In the genomic region with DNA sequence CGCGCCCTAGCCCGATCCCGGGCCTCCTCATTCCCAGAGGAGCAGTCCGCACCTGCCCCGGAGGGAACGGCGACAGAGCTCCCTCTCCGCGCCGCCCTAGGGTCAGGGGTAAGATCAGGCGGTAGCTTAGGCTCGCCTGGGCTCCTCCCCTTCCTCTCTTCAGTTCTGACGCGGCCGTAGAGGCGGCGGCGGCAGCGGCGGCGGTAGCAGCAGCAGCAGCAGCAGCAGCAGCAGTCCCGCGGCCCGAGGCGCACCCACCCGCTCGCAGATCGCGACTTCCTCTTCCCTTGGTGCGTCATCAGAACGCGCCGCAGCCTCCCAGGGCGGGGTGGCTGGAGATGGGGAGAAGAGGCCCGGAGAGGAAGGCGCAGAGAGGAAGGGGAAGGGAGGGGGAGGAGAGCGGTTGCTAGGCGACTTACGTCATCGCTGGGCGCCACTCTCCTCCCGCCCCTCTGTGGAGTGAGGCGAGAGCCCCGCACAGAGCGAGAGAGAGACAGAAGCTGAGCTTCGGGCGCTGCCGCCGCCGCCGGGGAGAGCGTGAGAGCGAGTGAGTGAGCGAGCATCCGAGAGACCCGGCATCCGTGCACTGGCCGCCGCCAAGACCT, we compare ENCODE assay signal across 8 mouse cellular contexts. TPM values are rescaled to one million over a fixed set of nuclear protein-coding genes. Genes with fewer than 3 reads are reported as not detected.
A peak's percentile ranks its signal among the peaks of the same experiment; 100 is the strongest.
DNase-seq lines count a peak whose midpoint lies in the region; ATAC-seq and TF ChIP-seq lines count a peak whose summit lies in the region.

No protein-coding gene starts in this region.

- no peaks in the 10 kb centered on the region for H3K27me3 ChIP-seq in forebrain, embryonic 10.5 days (ENCODE audit: poor library complexity, severe bottlenecking)
- H3K27me3 ChIP-seq in heart, embryonic 15.5 days: no peaks in the 10 kb centered on the region
- no peaks in the 10 kb centered on the region for H3K27me3 ChIP-seq in liver, embryonic 14.5 days (ENCODE audit: control insufficient read depth, insufficient read depth, low read length)
- H3K27me3 ChIP-seq in neural tube, embryonic 11.5 days (ENCODE audit: control insufficient read depth, insufficient read depth, low read length): no peaks in the 10 kb centered on the region
- no peaks in the 10 kb centered on the region for H3K27me3 ChIP-seq in stomach, postnatal 0 days (ENCODE audit: control insufficient read depth, insufficient read depth, low read length)

- TF ChIP-seq EP300 in liver, embryonic 14.5 days (IDR thresholded peaks at IDR 0.05; ENCODE audit: low read depth): peak; percentile 0; the same call in 1 of the 2 replicates
- no peak for TF ChIP-seq EP300 in stomach, postnatal 0 days (optimal IDR thresholded peaks at IDR 0.05)

- H3K4me2 ChIP-seq in heart, embryonic 15.5 days: peak overlapping the region; percentile 97
- H3K4me2 ChIP-seq in liver, embryonic 14.5 days (ENCODE audit: low read depth): peak overlapping the region; percentile 89
- peak overlapping the region; percentile 100 for H3K4me2 ChIP-seq in neural tube, embryonic 11.5 days (ENCODE audit: low read depth)
- H3K4me2 ChIP-seq in stomach, postnatal 0 days (replicated peaks; ENCODE audit: low read depth): peak overlapping the region; percentile 99

- H3K4me1 ChIP-seq in forebrain, embryonic 10.5 days: peaks cover 37% of the 10 kb centered on the region
- peaks cover 25% of the 10 kb centered on the region for H3K4me1 ChIP-seq in heart, embryonic 15.5 days (replicated peaks)
- peaks cover 11 to 20% of the 10 kb centered on the region in 2 experiments for H3K4me1 ChIP-seq in liver, embryonic 14.5 days (replicated peaks; ENCODE audit: control insufficient read depth in 2 of 2, insufficient read depth in 2 of 2, low read length in 1 of 2)
- H3K4me1 ChIP-seq in neural tube, embryonic 11.5 days (ENCODE audit: control insufficient read depth, insufficient read depth, low read length): peaks cover 10% of the 10 kb centered on the region
- no peaks in the 10 kb centered on the region for H3K4me1 ChIP-seq in stomach, postnatal 0 days (replicated peaks; ENCODE audit: control insufficient read depth, insufficient read depth)

- peak overlapping the region; percentile 98 for H3K4me3 ChIP-seq in forebrain, embryonic 10.5 days
- H3K4me3 ChIP-seq in heart, embryonic 15.5 days: peak overlapping the region; percentile 98
- H3K4me3 ChIP-seq in liver, embryonic 14.5 days (ENCODE audit: insufficient read depth in 1 of 2, low read depth in 2 of 2, low read length in 2 of 2): peak overlapping the region; percentile 91 to 96
- peak overlapping the region; percentile 98 for H3K4me3 ChIP-seq in neural tube, embryonic 11.5 days (ENCODE audit: low read depth, low read length)
- peak overlapping the region; percentile 98 for H3K4me3 ChIP-seq in stomach, postnatal 0 days (ENCODE audit: low read depth, low read length)

- ATAC-seq in heart, embryonic 15.5 days (replicated peaks; ENCODE audit: insufficient number of reproducible peaks, insufficient read depth, low FRiP score, low read depth): peak; percentile 98
- peak; percentile 93 for ATAC-seq in liver, embryonic 14.5 days (ENCODE audit: insufficient read depth)
- ATAC-seq in neural tube, embryonic 11.5 days (ENCODE audit: insufficient read depth, low FRiP score, low TSS enrichment): peak; percentile 98
- ATAC-seq in stomach, postnatal 0 days (ENCODE audit: low FRiP score, low TSS enrichment): peak; percentile 95

- peaks cover 14% of the 10 kb centered on the region for H3K36me3 ChIP-seq in forebrain, embryonic 10.5 days (replicated peaks)
- no peaks in the 10 kb centered on the region for H3K36me3 ChIP-seq in heart, embryonic 15.5 days
- H3K36me3 ChIP-seq in liver, embryonic 14.5 days (replicated peaks; ENCODE audit: control insufficient read depth, insufficient read depth, low read depth): no peaks in the 10 kb centered on the region
- no peaks in the 10 kb centered on the region for H3K36me3 ChIP-seq in neural tube, embryonic 11.5 days (ENCODE audit: control insufficient read depth, insufficient read depth, low read length)
- no peaks in the 10 kb centered on the region for H3K36me3 ChIP-seq in stomach, postnatal 0 days (ENCODE audit: control insufficient read depth, insufficient read depth, low read length)

- no peak for TF ChIP-seq CTCF in liver, embryonic 14.5 days (IDR thresholded peaks at IDR 0.05; ENCODE audit: low read depth)
- 0 out of 2 replicates have a peak, but pooled peaks have one; percentile 2 for TF ChIP-seq CTCF in stomach, postnatal 0 days (IDR thresholded peaks at IDR 0.05; ENCODE audit: low read depth)

- WGBS in forebrain, embryonic 10.5 days: under 1% methylated on average over 54 of the region's 60 CpGs
- WGBS in heart, embryonic 15.5 days: under 1% methylated on average over 46 of the region's 60 CpGs
- WGBS in liver, embryonic 14.5 days (ENCODE audit: insufficient replicate concordance): under 1% methylated on average over 53 of the region's 60 CpGs
- 0% methylated on average over 33 of the region's 60 CpGs for WGBS in neural tube, embryonic 11.5 days
- WGBS in stomach, postnatal 0 days: 0% methylated on average over 32 of the region's 60 CpGs

- no peaks in the 10 kb centered on the region for H3K9me3 ChIP-seq in forebrain, embryonic 10.5 days
- H3K9me3 ChIP-seq in heart, embryonic 15.5 days (replicated peaks): no peaks in the 10 kb centered on the region
- H3K9me3 ChIP-seq in liver, embryonic 14.5 days (ENCODE audit: control insufficient read depth, low read length): no peaks in the 10 kb centered on the region
- no peaks in the 10 kb centered on the region for H3K9me3 ChIP-seq in neural tube, embryonic 11.5 days (ENCODE audit: control insufficient read depth, low read length)
- no peaks in the 10 kb centered on the region for H3K9me3 ChIP-seq in stomach, postnatal 0 days (ENCODE audit: control insufficient read depth, low read length)

- peak overlapping the region; percentile 87 for H3K9ac ChIP-seq in heart, embryonic 15.5 days
- H3K9ac ChIP-seq in liver, embryonic 14.5 days (replicated peaks): peak overlapping the region; percentile 94
- peak overlapping the region; percentile 89 for H3K9ac ChIP-seq in neural tube, embryonic 11.5 days (ENCODE audit: low read length)
- peak overlapping the region; percentile 91 for H3K9ac ChIP-seq in stomach, postnatal 0 days (ENCODE audit: low read length)

- DNase-seq in CD8-positive naive resting alpha-beta T cell, adult 2 months (ENCODE audit: low read depth in 2 of 2, low spot score in 2 of 2): peak; percentile 100
- peak; percentile 100 for DNase-seq in c-Kit-positive CD71-negative TER-119-negative erythroid progenitor cells, embryonic 14.5 days (ENCODE audit: low read depth)
- peak; percentile 100 for DNase-seq in forebrain, embryonic 10.5 days (ENCODE audit: extremely low spot score, low spot score)
- DNase-seq in kidney, postnatal 25 days: peak; percentile 99 to 100
- DNase-seq in liver, embryonic 14.5 days (ENCODE audit: low read depth in 3 of 3, low spot score in 3 of 3): peak; percentile 100
- peak; percentile 100 for DNase-seq in neural tube, embryonic 11.5 days (ENCODE audit: low spot score)
- DNase-seq in stomach, postnatal 0 days (ENCODE audit: low spot score): peak; percentile 100

- peak overlapping the region; percentile 94 for H3K27ac ChIP-seq in forebrain, embryonic 10.5 days
- H3K27ac ChIP-seq in heart, embryonic 15.5 days: peak overlapping the region; percentile 97
- peak overlapping the region; percentile 94 for H3K27ac ChIP-seq in liver, embryonic 14.5 days
- peak overlapping the region; percentile 95 for H3K27ac ChIP-seq in neural tube, embryonic 11.5 days (ENCODE audit: low read depth, low read length)
- peak overlapping the region; percentile 99 for H3K27ac ChIP-seq in stomach, postnatal 0 days (replicated peaks)

RNA-seq across cellular contexts. Expression of a gene that starts 0.8 kb away (rescaled TPM):
- polyA plus RNA-seq in forebrain, embryonic 10.5 days (2016; fragmentation: Nextera tagmentation; extraction: Ambion mirVana): 11.7 and 11.9 TPM in 2 replicates
- polyA plus RNA-seq in heart, embryonic 15.5 days (2015; fragmentation: Nextera tagmentation; extraction: Ambion mirVana): 8.1 and 9.8 TPM in 2 replicates
- polyA plus RNA-seq in liver, embryonic 14.5 days (2012; rRNA removed): 1.6 and 2.5 TPM in 2 replicates
- 2.4 and 2.8 TPM in 2 replicates for polyA plus RNA-seq in liver, embryonic 14.5 days (2014; fragmentation: Nextera tagmentation; extraction: Ambion mirVana)
- 20.5 and 23.0 TPM in 2 replicates for polyA plus RNA-seq in neural tube, embryonic 11.5 days (2014; fragmentation: Nextera tagmentation; extraction: Ambion mirVana)
- 6.7 and 7.4 TPM in 2 replicates for polyA plus RNA-seq in stomach, postnatal 0 days (2015; fragmentation: Nextera tagmentation; extraction: Ambion mirVana)

Comparison
In these comparisons a context has a peak if more than half of its experiments do, and no peak if none do; other contexts are left out.
1. Peak in every context shown above with its lines: DNase-seq, ATAC-seq, H3K4me3 ChIP-seq and H3K27ac ChIP-seq.